Mouse (Mus musculus) retina, postnatal 7 days (tissue): Measurements from ENCODE around the gene Il15ra.
"Not testable (repeated sequence)": the region's sequence is repeated elsewhere in the genome, so short reads cannot be mapped to it uniquely, and the experiment has no call there.

Source experiments
- DNase-seq: peaks from one replicate; pipeline ENCODE4 v3.0.0-alpha.2; 2012; ENCODE audit warnings: low read depth, low spot score

Il15ra gene

GRCm38 (mm10) chr2:11708538-11708937 lies 3.4 kb downstream of the Il15ra start:
- DNase-seq = no peak

GRCm38 (mm10) chr2:11710101-11710500 lies 5.0 kb downstream of the Il15ra start:
- DNase-seq = not testable (repeated sequence)

- no peak for DNase-seq
These were observed 7.4 kb downstream of the Il15ra start for GRCm38 (mm10) chr2:11712483-11712990.

DNA sequence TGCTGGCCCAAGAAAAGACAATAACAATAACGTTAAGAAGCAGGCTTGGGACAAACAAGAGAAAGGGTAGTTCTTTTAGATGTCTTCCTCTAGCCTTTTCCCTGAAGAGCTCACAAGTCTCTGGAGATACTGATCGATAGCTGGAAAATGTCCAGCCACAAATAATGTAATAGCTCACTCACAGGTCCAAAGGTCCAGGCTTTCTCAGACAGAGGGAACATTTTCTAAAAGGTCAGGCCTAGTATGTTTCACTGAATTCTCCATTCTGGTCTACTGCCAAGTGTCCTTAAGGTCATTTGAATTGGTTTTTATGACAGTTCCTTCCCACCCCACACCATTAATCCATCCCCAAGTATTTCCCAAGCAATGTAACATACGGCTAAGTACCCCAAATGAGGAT lies 7.9 kb downstream of the Il15ra start:
- no peak for DNase-seq

- no peak for DNase-seq
These were observed 9.4 kb downstream of the Il15ra start for GRCm38 (mm10) chr2:11714535-11714934.

DNA sequence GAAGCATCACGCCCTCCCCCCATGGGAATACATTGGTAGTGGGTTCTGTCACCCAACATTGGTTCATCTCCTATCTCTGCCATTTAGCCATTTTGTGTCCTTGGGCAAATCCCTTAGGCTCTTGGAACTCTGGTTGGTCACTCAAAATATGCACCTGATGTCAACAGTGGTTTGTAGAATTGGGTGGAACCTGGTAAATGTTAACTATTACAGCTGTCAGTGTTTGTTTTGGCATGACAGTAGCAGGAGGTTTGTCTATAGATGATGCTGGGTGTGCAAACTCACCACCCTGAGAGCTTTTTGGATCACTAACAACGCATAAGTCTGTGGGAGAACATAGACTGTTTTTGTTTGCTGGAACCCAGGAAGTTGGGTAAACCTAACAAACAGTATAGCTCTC lies 13.5 kb downstream of the Il15ra start:
- DNase-seq = no peak

GRCm38 (mm10) chr2:11722564-11722963 lies 17.5 kb downstream of the Il15ra start:
- no peak for DNase-seq

DNA sequence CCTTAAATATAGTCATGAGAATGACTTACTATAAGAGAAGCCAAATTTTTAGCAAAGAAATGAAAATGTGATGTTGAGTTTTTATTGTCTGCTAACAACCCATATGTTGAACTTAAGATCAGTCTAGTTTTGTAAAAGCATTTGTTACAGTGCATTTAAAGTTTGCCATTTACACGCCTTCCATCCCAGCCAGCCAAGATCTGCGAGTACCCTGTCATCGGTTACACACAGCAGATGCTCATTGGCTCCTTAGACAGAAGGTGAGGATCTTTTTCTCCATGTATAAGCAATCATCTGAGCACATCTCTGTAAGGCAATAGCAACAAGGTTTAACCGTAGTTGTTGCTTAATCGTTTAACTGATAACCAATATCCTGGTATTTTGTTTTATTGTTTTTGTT lies 22.5 kb downstream of the Il15ra start:
- DNase-seq = no peak

GRCm38 (mm10) chr2:11729091-11729490 lies 24.0 kb downstream of the Il15ra start:
- no peak for DNase-seq

GRCm38 (mm10) chr2:11732978-11733377 lies 27.9 kb downstream of the Il15ra start:
- DNase-seq = no peak

GRCm38 (mm10) chr2:11735853-11736252 lies 30.8 kb downstream of the Il15ra start:
- no peak for DNase-seq

GRCm38 (mm10) chr2:11738794-11739193 lies 33.7 kb downstream of the Il15ra start:
- DNase-seq = no peak

- DNase-seq = no peak
These were observed 34.5 kb downstream of the Il15ra start for GRCm38 (mm10) chr2:11739516-11740051.

- no peak for DNase-seq
These were observed 57.5 kb downstream of the Il15ra start for GRCm38 (mm10) chr2:11762541-11762940.

DNA sequence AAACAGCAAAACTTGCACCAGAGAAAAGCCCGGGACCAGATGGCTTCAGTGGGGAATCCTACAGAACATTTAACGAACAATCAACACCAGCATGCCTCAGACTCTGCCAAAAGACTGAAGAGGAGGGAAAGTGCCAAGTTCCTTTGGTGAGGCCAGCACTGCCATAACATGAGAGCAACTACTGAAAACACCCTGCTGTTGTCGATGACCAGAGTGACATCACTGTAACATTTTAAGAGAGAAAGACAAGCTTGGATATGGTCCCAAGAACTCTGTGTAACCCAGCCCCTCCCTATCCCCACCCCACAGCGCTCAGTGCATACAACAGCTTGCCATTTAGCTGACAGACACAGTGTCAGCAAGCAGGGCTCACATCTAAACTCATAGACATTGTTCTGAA lies 60.6 kb downstream of the Il15ra start:
- no peak for DNase-seq

DNA sequence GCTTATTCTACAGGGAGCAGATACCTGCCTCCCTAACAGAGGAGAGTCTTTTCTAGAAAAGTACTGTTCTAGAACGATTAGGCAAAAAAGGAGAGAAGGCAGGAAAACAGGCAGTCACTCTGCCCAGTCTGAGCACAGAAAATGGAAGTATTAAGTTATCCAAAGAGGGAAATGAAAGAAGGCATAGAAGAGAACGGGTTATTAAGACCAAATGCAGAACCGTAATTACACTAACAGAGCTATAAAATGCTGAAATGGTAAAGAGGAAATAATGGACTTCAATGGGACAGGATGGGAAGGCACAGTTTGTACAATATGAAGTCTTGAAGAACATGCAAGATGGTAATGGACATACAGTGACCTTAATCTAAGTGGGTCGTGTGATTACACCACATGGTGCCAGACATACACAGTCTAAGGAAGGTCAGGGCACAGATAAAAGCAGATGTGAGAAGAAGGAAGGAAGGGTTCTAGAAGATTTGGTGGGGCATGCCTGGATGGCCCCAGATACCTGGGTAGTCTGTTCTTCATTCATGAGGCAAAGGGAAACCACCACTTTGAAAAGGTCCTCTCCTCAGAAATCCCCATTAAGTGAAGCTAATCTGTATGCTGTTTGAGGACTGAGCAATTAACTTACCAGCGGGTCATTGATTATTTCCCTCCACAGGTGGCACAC lies 61.5 kb downstream of the Il15ra start:
- no peak for DNase-seq

- DNase-seq = no peak
These were observed 62.1 kb downstream of the Il15ra start for GRCm38 (mm10) chr2:11767161-11767545.

GRCm38 (mm10) chr2:11771701-11772100 lies 66.6 kb downstream of the Il15ra start:
- no peak for DNase-seq

DNA sequence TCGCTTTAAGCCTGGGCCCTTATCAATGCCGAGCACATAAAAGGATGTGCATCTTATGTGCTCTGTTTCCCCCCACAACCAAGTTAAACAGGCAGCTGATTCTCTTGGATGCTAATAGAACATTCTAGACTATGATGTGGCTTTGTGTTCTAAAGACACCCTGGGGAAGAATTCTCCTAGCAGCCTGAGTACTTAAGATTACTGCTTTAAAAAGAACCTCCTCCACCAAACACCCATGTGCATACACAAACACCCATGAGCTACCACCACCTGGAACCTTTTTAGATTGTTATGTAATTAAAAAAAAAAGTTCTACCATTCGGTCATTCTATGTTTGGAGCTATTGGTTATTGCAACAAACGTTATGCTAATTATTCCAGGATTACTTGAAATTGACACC lies 67.3 kb downstream of the Il15ra start:
- DNase-seq = no peak

GRCm38 (mm10) chr2:11774426-11774825 lies 69.3 kb downstream of the Il15ra start:
- DNase-seq = no peak

- no peak for DNase-seq
These were observed 70.0 kb downstream of the Il15ra start for GRCm38 (mm10) chr2:11775121-11775520.

- DNase-seq = no peak
These were observed 71.3 kb downstream of the Il15ra start for GRCm38 (mm10) chr2:11776415-11776814.
